Mouse (Mus musculus): Measurements from ENCODE around the gene Ilf2. TPM values are rescaled to one million over a fixed set of nuclear protein-coding genes. Genes with fewer than 3 reads are reported as not detected.

Gene Ilf2
- 10 to 100 TPM; 81.2 to 84.6 TPM for total RNA-seq (2021)

GRCm38 (mm10) chr3:90475831-90476611 is at the start of gene Ilf2:
Gene Ilf2, plus strand, starts transcription at chr3:90476126.
- intact Hi-C loops (cut with DNase I), result loop anchor here (10.0 kb wide), 1 partner anchor 181 kb away; the partner anchor contains the start of gene Gatad2b
- DNase-seq (ENCODE audit: low spot score in 2 of 2), result peak; percentile 96 to 99

- DNase-seq (ENCODE audit: low spot score in 2 of 2), result no peak
- intact Hi-C loops (cut with DNase I), result no loop called here
Measured at GRCm38 (mm10) chr3:90427574-90427973, 48.4 kb upstream of the Ilf2 start.

GRCm38 (mm10) chr3:90428186-90428585 is 47.7 kb upstream of the Ilf2 start:
- intact Hi-C loops (cut with DNase I), result no loop called here

GRCm38 (mm10) chr3:90429576-90429975 is 46.4 kb upstream of the Ilf2 start:
- intact Hi-C loops (cut with DNase I), result no loop called here
- no peak for DNase-seq (ENCODE audit: low spot score in 2 of 2)

More at GRCm38 (mm10) chr3:90428186-90428585, 47.7 kb upstream of the Ilf2 start:
- no peak for DNase-seq (ENCODE audit: low spot score in 2 of 2)

- no peak for DNase-seq (ENCODE audit: low spot score in 2 of 2)
- intact Hi-C loops (cut with DNase I), result loop anchor here (5.0 kb wide), 1 partner anchor 35 kb away; the partner anchor contains the start of gene Npr1
Measured at GRCm38 (mm10) chr3:90432348-90432747, 43.6 kb upstream of the Ilf2 start.

- DNase-seq (ENCODE audit: low spot score in 2 of 2), result peak in 1 of 2 experiments; percentile 48
- intact Hi-C loops (cut with DNase I), result loop anchor here (5.0 kb wide), 1 partner anchor 34 kb away; the partner anchor contains the start of gene Npr1
Measured at GRCm38 (mm10) chr3:90432811-90433219, 43.1 kb upstream of the Ilf2 start.

GRCm38 (mm10) chr3:90433381-90434020 is 42.4 kb upstream of the Ilf2 start, which contains the start of gene Ints3:
Gene Ints3, minus strand, starts transcription at chr3:90433622.
- intact Hi-C loops (cut with DNase I), result loop anchor here (5.0 kb wide), 1 partner anchor 34 kb away; the partner anchor contains the start of gene Npr1
- DNase-seq (ENCODE audit: low spot score in 2 of 2), result peak; percentile 99 to 100

- no peak for DNase-seq (ENCODE audit: low spot score in 2 of 2)
Measured at GRCm38 (mm10) chr3:90434073-90434730, 41.7 kb upstream of the Ilf2 start.

GRCm38 (mm10) chr3:90437131-90437530 is 38.8 kb upstream of the Ilf2 start:
- intact Hi-C loops (cut with DNase I), result no loop called here
- no peak for DNase-seq (ENCODE audit: low spot score in 2 of 2)

More at GRCm38 (mm10) chr3:90434073-90434730, 41.7 kb upstream of the Ilf2 start:
- intact Hi-C loops (cut with DNase I), result loop anchor here (5.0 kb wide), 1 partner anchor 33 kb away; the partner anchor contains the start of gene Npr1

GRCm38 (mm10) chr3:90440756-90441155 is 35.2 kb upstream of the Ilf2 start:
- intact Hi-C loops (cut with DNase I), result no loop called here

GRCm38 (mm10) chr3:90443977-90444376 is 31.9 kb upstream of the Ilf2 start:
- intact Hi-C loops (cut with DNase I), result no loop called here
- DNase-seq (ENCODE audit: low spot score in 2 of 2), result no peak

More at GRCm38 (mm10) chr3:90440756-90441155, 35.2 kb upstream of the Ilf2 start:
- DNase-seq (ENCODE audit: low spot score in 2 of 2), result no peak

GRCm38 (mm10) chr3:90445417-90446200 is 30.3 kb upstream of the Ilf2 start:
- intact Hi-C loops (cut with DNase I), result no loop called here
- DNase-seq (ENCODE audit: low spot score in 2 of 2), result no peak

GRCm38 (mm10) chr3:90446389-90447122 is 29.4 kb upstream of the Ilf2 start:
- intact Hi-C loops (cut with DNase I), result no loop called here
- DNase-seq (ENCODE audit: low spot score in 2 of 2), result peak; percentile 55 to 61

GRCm38 (mm10) chr3:90447123-90447494 is 28.8 kb upstream of the Ilf2 start:
- intact Hi-C loops (cut with DNase I), result no loop called here

GRCm38 (mm10) chr3:90448626-90449025 is 27.3 kb upstream of the Ilf2 start:
- no peak for DNase-seq (ENCODE audit: low spot score in 2 of 2)
- intact Hi-C loops (cut with DNase I), result no loop called here

More at GRCm38 (mm10) chr3:90447123-90447494, 28.8 kb upstream of the Ilf2 start:
- DNase-seq (ENCODE audit: low spot score in 2 of 2), result peak in 1 of 2 experiments; percentile 27

- no peak for DNase-seq (ENCODE audit: low spot score in 2 of 2)
- intact Hi-C loops (cut with DNase I), result no loop called here
Measured at GRCm38 (mm10) chr3:90450874-90451273, 25.1 kb upstream of the Ilf2 start.

GRCm38 (mm10) chr3:90451396-90452095 is 24.4 kb upstream of the Ilf2 start:
- peak; percentile 34 to 84 for DNase-seq (ENCODE audit: low spot score in 2 of 2)
- intact Hi-C loops (cut with DNase I), result no loop called here

- intact Hi-C loops (cut with DNase I), result no loop called here
Measured at GRCm38 (mm10) chr3:90454931-90455330, 21.0 kb upstream of the Ilf2 start.

More at GRCm38 (mm10) chr3:90454931-90455330, 21.0 kb upstream of the Ilf2 start:
- no peak for DNase-seq (ENCODE audit: low spot score in 2 of 2)

Data from left cerebral cortex, postnatal 25 days (tissue).